Mouse (Mus musculus): ENCODE data around the gene Zfp207.

GRCm38 (mm10) chr11:80386790-80387189 is 3.7 kb downstream of the Zfp207 start:
- TF ChIP-seq CTCF (IDR thresholded peaks at IDR 0.05; ENCODE audit: low read depth) (no peak), EP300 (IDR thresholded peaks at IDR 0.05; ENCODE audit: low read depth) (no peak)
